27 mouse cellular contexts compared by ENCODE assay signal in genomic region chr16:8201306-8201705, GRCm38 (mm10).
"Had no signal": no experiment of that assay in that cellular context is flagged by ENCODE, and none has a peak within 500 bp of the region (broad histone marks: within the 10 kb centered on the region; RNA-seq: fewer than 3 reads in every experiment).

No protein-coding gene starts in this region.

- ATAC-seq: hindbrain, embryonic 16.5 days; inflammation-experienced regulatory T-cells, adult 6 months; intestine, embryonic 15.5 days; liver, embryonic 12.5 days had no signal

- H3K4me3 ChIP-seq: gastrocnemius, adult 2 months; heart, adult 2 months; hindbrain, embryonic 10.5 days; hindbrain, embryonic 12.5 days; intestine, embryonic 15.5 days; kidney, embryonic 15.5 days; limb, embryonic 13.5 days; limb, embryonic 15.5 days; liver, embryonic 12.5 days had no signal

- H3K9me3 ChIP-seq: hindbrain, embryonic 10.5 days; hindbrain, embryonic 12.5 days; intestine, embryonic 15.5 days; kidney, embryonic 15.5 days; limb, embryonic 13.5 days; limb, embryonic 15.5 days; liver, embryonic 12.5 days had no signal

- H3K9ac ChIP-seq: hindbrain, embryonic 12.5 days; hindbrain, embryonic 14.5 days; intestine, embryonic 15.5 days; kidney, embryonic 15.5 days; limb, embryonic 13.5 days; limb, embryonic 15.5 days; liver, embryonic 12.5 days; liver, embryonic 14.5 days had no signal

- H3K4me1 ChIP-seq: hindbrain, embryonic 10.5 days; hindbrain, embryonic 12.5 days; intestine, embryonic 15.5 days; kidney, embryonic 15.5 days; liver, embryonic 12.5 days had no signal

- DNase-seq: gastrocnemius, adult 2 months; gastrocnemius, postnatal 10 days; gastrocnemius, postnatal 25 days; heart, adult 2 months; heart, postnatal 10 days; heart, postnatal 4 days; kidney, adult 11 months; kidney, adult 2 months; kidney, adult 9 months; kidney, postnatal 14 days; kidney, postnatal 36 days; layer of hippocampus, adult 9-11 months; layer of hippocampus, postnatal 36 days; left cerebral cortex, postnatal 4 days had no signal

- H3K27ac ChIP-seq: gastrocnemius, adult 2 months; heart, adult 2 months; hindbrain, embryonic 10.5 days; hindbrain, embryonic 12.5 days; hindbrain, embryonic 14.5 days; intestine, embryonic 15.5 days; kidney, embryonic 15.5 days; kidney, postnatal 0 days; limb, embryonic 13.5 days; limb, embryonic 15.5 days; liver, embryonic 12.5 days; liver, embryonic 14.5 days had no signal

- H3K4me2 ChIP-seq: heart, embryonic 11.5 days; hindbrain, embryonic 12.5 days; hindbrain, embryonic 14.5 days; intestine, embryonic 15.5 days; kidney, embryonic 15.5 days; limb, embryonic 13.5 days; limb, embryonic 15.5 days; liver, embryonic 12.5 days had no signal

- H3K27me3 ChIP-seq: hindbrain, embryonic 12.5 days; intestine, embryonic 15.5 days; kidney, embryonic 15.5 days; limb, embryonic 13.5 days; limb, embryonic 15.5 days; liver, embryonic 12.5 days had no signal

- H3K36me3 ChIP-seq: hindbrain, embryonic 10.5 days; hindbrain, embryonic 12.5 days; intestine, embryonic 15.5 days; kidney, embryonic 15.5 days; limb, embryonic 13.5 days; limb, embryonic 15.5 days; liver, embryonic 12.5 days had no signal
